Mouse (Mus musculus): ENCODE data around the gene Vstm2l. TPM values are rescaled to one million over a fixed set of nuclear protein-coding genes. Genes with fewer than 3 reads are reported as not detected.

Gene Vstm2l
- total RNA-seq, 1 experiment, result 0.62 TPM

GRCm38 (mm10) chr2:157989946-157990345, 75.5 kb downstream of the Vstm2l start:
- Histone ChIP-seq H3K4me1 (ENCODE audit: control insufficient read depth in 2 of 2, insufficient read depth in 2 of 2, low read length in 2 of 2, poor library complexity in 1 of 2) (no peaks in the 10 kb centered on the region), H3K36me3 (ENCODE audit: control insufficient read depth, insufficient read depth, low read length, poor library complexity, severe bottlenecking) (peaks cover 10% of the 10 kb centered on the region; the same call in 1 of the 2 replicates), H3K9me3 (ENCODE audit: control insufficient read depth, insufficient read depth, low read depth, low read length) (no peaks in the 10 kb centered on the region), H3K4me3 (ENCODE audit: insufficient read depth in 1 of 2, low read depth in 1 of 2, low read length in 2 of 2, poor library complexity in 1 of 2, severe bottlenecking in 1 of 2) (no peak overlapping the region), H3K27ac (ENCODE audit: insufficient read depth, low read depth, low read length, poor library complexity, severe bottlenecking) (no peak overlapping the region), H3K9ac (ENCODE audit: insufficient read depth, low read depth, low read length, poor library complexity, severe bottlenecking) (no peak overlapping the region)
- TF ChIP-seq HCFC1 (IDR thresholded peaks at IDR 0.05; ENCODE audit: borderline replicate concordance, insufficient read depth, low read length) (no peak), MAFK (IDR thresholded peaks at IDR 0.05; ENCODE audit: insufficient read depth, low read depth, low read length) (no peak), ZC3H11A (IDR thresholded peaks at IDR 0.05; ENCODE audit: borderline replicate concordance, low read depth, low read length) (peak; percentile 33; the same call in 1 of the 2 replicates), CHD2 (IDR thresholded peaks at IDR 0.05; ENCODE audit: low read depth, low read length) (no peak), ZNF384 (IDR thresholded peaks at IDR 0.05; ENCODE audit: low read depth, low read length) (no peak)
- no peak for DNase-seq (ENCODE audit: low read depth, low spot score)
- in situ Hi-C loops (cut with MboI; ENCODE audit: low sequenced_read_pairs in 2 of 2, unreplicated experiment in 2 of 2), result loop anchor here in 1 of 2 experiments (25.0 kb wide), 1 partner anchor 378 kb away; no protein-coding TSS in a partner anchor

DNA sequence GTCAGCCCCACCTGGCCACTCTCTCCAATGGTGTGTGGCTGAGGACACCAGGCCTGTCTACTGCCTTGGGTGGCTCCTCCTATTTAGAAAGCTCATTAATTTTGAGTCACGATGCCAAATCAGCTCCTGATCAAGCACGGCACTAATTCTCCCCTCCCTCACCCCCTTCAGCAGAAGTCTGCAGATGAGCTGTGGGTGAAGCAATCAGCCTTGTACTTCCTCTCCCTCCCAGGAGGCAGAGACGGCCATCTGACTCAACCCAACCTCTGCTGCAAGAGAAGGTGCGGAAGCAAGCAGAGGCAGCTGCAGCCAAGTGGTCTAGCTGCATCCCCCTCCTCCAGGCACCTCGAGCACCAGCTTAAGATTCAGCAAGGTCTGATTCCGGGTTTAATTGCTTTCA, 76.6 kb downstream of the Vstm2l start:
- Histone ChIP-seq H3K9me3 (ENCODE audit: control insufficient read depth, insufficient read depth, low read depth, low read length) (no peaks in the 10 kb centered on the region), H3K4me3 (ENCODE audit: insufficient read depth in 1 of 2, low read depth in 1 of 2, low read length in 2 of 2, poor library complexity in 1 of 2, severe bottlenecking in 1 of 2) (no peak overlapping the region), H3K4me1 (ENCODE audit: control insufficient read depth in 2 of 2, insufficient read depth in 2 of 2, low read length in 2 of 2, poor library complexity in 1 of 2) (no peaks in the 10 kb centered on the region), H3K36me3 (ENCODE audit: control insufficient read depth, insufficient read depth, low read length, poor library complexity, severe bottlenecking) (peaks cover 16% of the 10 kb centered on the region; the same call in 1 of the 2 replicates), H3K27ac (ENCODE audit: insufficient read depth, low read depth, low read length, poor library complexity, severe bottlenecking) (no peak overlapping the region), H3K9ac (ENCODE audit: insufficient read depth, low read depth, low read length, poor library complexity, severe bottlenecking) (no peak overlapping the region)
- TF ChIP-seq MAFK (IDR thresholded peaks at IDR 0.05; ENCODE audit: insufficient read depth, low read depth, low read length) (no peak), HCFC1 (IDR thresholded peaks at IDR 0.05; ENCODE audit: borderline replicate concordance, insufficient read depth, low read length) (no peak), ZNF384 (IDR thresholded peaks at IDR 0.05; ENCODE audit: low read depth, low read length) (no peak), CHD2 (IDR thresholded peaks at IDR 0.05; ENCODE audit: low read depth, low read length) (no peak), ZC3H11A (IDR thresholded peaks at IDR 0.05; ENCODE audit: borderline replicate concordance, low read depth, low read length) (no peak)
- no peak for DNase-seq (ENCODE audit: low read depth, low spot score)
- in situ Hi-C loops (cut with MboI; ENCODE audit: low sequenced_read_pairs in 2 of 2, unreplicated experiment in 2 of 2), result loop anchor here in 1 of 2 experiments (25.0 kb wide), 1 partner anchor 379 kb away; no protein-coding TSS in a partner anchor

DNA sequence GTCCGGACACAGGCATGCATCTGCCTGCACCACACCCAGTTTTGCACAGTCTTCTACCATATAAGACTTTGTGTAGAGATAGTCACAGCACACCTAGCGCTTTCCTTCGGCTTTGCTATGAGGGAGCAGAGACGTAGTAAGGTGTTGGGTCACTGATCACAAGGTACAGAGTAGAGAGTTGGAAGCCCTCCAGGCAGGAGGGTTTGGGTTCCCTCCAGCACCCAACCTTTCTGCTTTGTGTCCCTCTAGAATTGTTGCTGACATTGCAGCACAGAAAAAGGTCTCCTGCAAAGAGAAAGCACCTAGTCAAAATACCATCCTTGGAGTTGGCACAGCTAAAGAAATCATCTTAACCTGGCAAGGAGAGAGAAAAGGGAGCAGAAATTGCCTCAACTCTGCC, 78.0 kb downstream of the Vstm2l start:
- Histone ChIP-seq H3K36me3 (ENCODE audit: control insufficient read depth, insufficient read depth, low read length, poor library complexity, severe bottlenecking) (peaks cover 19% of the 10 kb centered on the region; the same call in 1 of the 2 replicates), H3K27ac (ENCODE audit: insufficient read depth, low read depth, low read length, poor library complexity, severe bottlenecking) (no peak overlapping the region), H3K4me1 (ENCODE audit: control insufficient read depth in 2 of 2, insufficient read depth in 2 of 2, low read length in 2 of 2, poor library complexity in 1 of 2) (no peaks in the 10 kb centered on the region), H3K4me3 (ENCODE audit: insufficient read depth in 1 of 2, low read depth in 1 of 2, low read length in 2 of 2, poor library complexity in 1 of 2, severe bottlenecking in 1 of 2) (no peak overlapping the region), H3K9me3 (ENCODE audit: control insufficient read depth, insufficient read depth, low read depth, low read length) (no peaks in the 10 kb centered on the region), H3K9ac (ENCODE audit: insufficient read depth, low read depth, low read length, poor library complexity, severe bottlenecking) (no peak overlapping the region)
- in situ Hi-C loops (cut with MboI; ENCODE audit: low sequenced_read_pairs in 2 of 2, unreplicated experiment in 2 of 2), result loop anchor here in 1 of 2 experiments (25.0 kb wide), 1 partner anchor 380 kb away; no protein-coding TSS in a partner anchor
- no peak for TF ChIP-seq CHD2 (IDR thresholded peaks at IDR 0.05; ENCODE audit: low read depth, low read length)
- TF ChIP-seq MAFK (IDR thresholded peaks at IDR 0.05; ENCODE audit: insufficient read depth, low read depth, low read length), result no peak
- no peak for TF ChIP-seq ZC3H11A (IDR thresholded peaks at IDR 0.05; ENCODE audit: borderline replicate concordance, low read depth, low read length)
- TF ChIP-seq HCFC1 (IDR thresholded peaks at IDR 0.05; ENCODE audit: borderline replicate concordance, insufficient read depth, low read length), result no peak
- no peak for TF ChIP-seq ZNF384 (IDR thresholded peaks at IDR 0.05; ENCODE audit: low read depth, low read length)
- no peak for DNase-seq (ENCODE audit: low read depth, low spot score)

Other genes with a start within 250 kb of the Vstm2l start
- gene Ctnnbl1, start 177.3 kb upstream of the Vstm2l start, total RNA-seq (2012; rRNA removed), result 53.8 and 63.9 TPM in 2 replicates
- gene Tti1, start 113.8 kb downstream of the Vstm2l start, total RNA-seq (2012; rRNA removed), result 25.3 and 34.1 TPM in 2 replicates
- gene Rprd1b, start 113.8 kb downstream of the Vstm2l start, total RNA-seq (2012; rRNA removed), result 11.3 and 13.1 TPM in 2 replicates
- 9.2 and 25.0 TPM in 2 replicates for gene Tgm2, start 231.8 kb downstream of the Vstm2l start, total RNA-seq (2012; rRNA removed)